Mouse (Mus musculus): ENCODE measurements around the gene Astn1. TPM values are rescaled to one million over a fixed set of nuclear protein-coding genes. Genes with fewer than 3 reads are reported as not detected.

The Astn1 gene
- polyA plus RNA-seq, 1 experiment from 2014 or later, result 38.4 TPM

- peak; percentile 63 for DNase-seq (ENCODE audit: low spot score)
- peak; percentile 79; the same call in 1 of the 2 replicates for ATAC-seq
Observed at GRCm38 (mm10) chr1:158400898-158401297, 38.8 kb downstream of the Astn1 start.

GRCm38 (mm10) chr1:158405899-158406769, 44.1 kb downstream of the Astn1 start:
- Histone ChIP-seq H3K9ac (ENCODE audit: low read length) (no peak overlapping the region), H3K4me2 (ENCODE audit: low read length) (no peak overlapping the region), H3K9me3 (replicated peaks; ENCODE audit: control insufficient read depth, low read length) (no peaks in the 10 kb centered on the region), H3K27me3 (replicated peaks; ENCODE audit: control insufficient read depth, insufficient read depth, low read length) (no peaks in the 10 kb centered on the region), H3K36me3 (ENCODE audit: control insufficient read depth, insufficient read depth, low read length) (no peaks in the 10 kb centered on the region), H3K4me1 (ENCODE audit: control insufficient read depth, insufficient read depth, low read length) (peaks cover 15% of the 10 kb centered on the region; the same call in 1 of the 2 replicates), H3K4me3 (ENCODE audit: low read depth, low read length) (no peak overlapping the region), H3K27ac (ENCODE audit: low read depth, low read length) (no peak overlapping the region)
- WGBS, result 51% methylated on average over 10 of the region's 10 CpGs
- no peak for DNase-seq (ENCODE audit: low spot score)
- ATAC-seq, result no peak

More at GRCm38 (mm10) chr1:158400898-158401297, 38.8 kb downstream of the Astn1 start:
- Histone ChIP-seq H3K9ac (ENCODE audit: low read length) (no peak overlapping the region), H3K36me3 (ENCODE audit: control insufficient read depth, insufficient read depth, low read length) (no peaks in the 10 kb centered on the region), H3K4me3 (ENCODE audit: low read depth, low read length) (no peak overlapping the region), H3K27me3 (replicated peaks; ENCODE audit: control insufficient read depth, insufficient read depth, low read length) (no peaks in the 10 kb centered on the region), H3K27ac (ENCODE audit: low read depth, low read length) (peak overlapping the region; percentile 3; the same call in 1 of the 2 replicates), H3K4me1 (ENCODE audit: control insufficient read depth, insufficient read depth, low read length) (peaks cover 7% of the 10 kb centered on the region; the same call in 1 of the 2 replicates), H3K4me2 (ENCODE audit: low read length) (no peak overlapping the region), H3K9me3 (replicated peaks; ENCODE audit: control insufficient read depth, low read length) (no peaks in the 10 kb centered on the region)
- 30% methylated on average over 2 of the region's 2 CpGs for WGBS

DNA sequence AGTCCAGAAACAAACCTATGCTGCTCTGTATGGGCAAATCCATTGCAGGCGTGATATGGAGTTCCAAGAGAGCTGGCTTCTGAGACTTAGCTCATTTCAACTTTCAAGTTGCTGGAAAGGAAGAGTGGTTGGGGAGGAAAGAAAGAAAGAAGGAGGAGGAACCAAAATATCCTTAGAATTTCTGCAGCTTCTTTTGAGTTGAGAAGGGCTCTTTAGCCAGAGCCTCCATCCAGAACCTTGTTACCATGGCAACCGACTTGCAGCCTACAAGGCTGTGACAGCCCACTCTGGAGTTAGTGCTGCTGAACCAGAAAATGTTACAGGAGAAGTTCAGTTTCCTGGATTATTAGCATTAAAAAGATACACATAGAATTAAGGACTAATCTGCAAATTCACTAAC, 46.1 kb downstream of the Astn1 start:
- Histone ChIP-seq H3K9ac (ENCODE audit: low read length) (no peak overlapping the region), H3K36me3 (ENCODE audit: control insufficient read depth, insufficient read depth, low read length) (no peaks in the 10 kb centered on the region), H3K27me3 (replicated peaks; ENCODE audit: control insufficient read depth, insufficient read depth, low read length) (no peaks in the 10 kb centered on the region), H3K9me3 (replicated peaks; ENCODE audit: control insufficient read depth, low read length) (no peaks in the 10 kb centered on the region), H3K4me2 (ENCODE audit: low read length) (no peak overlapping the region), H3K4me1 (ENCODE audit: control insufficient read depth, insufficient read depth, low read length) (peaks cover 17% of the 10 kb centered on the region; the same call in 1 of the 2 replicates), H3K27ac (ENCODE audit: low read depth, low read length) (no peak overlapping the region; the same call in 1 of the 2 replicates), H3K4me3 (ENCODE audit: low read depth, low read length) (no peak overlapping the region)
- ATAC-seq (peak; percentile 74), DNase-seq (ENCODE audit: low spot score) (peak; percentile 90)
- WGBS, result 66% methylated on average over 2 of the region's 2 CpGs

- Histone ChIP-seq H3K9me3 (replicated peaks; ENCODE audit: control insufficient read depth, low read length) (no peaks in the 10 kb centered on the region), H3K27ac (ENCODE audit: low read depth, low read length) (no peak overlapping the region)
- 78% methylated on average over 3 of the region's 3 CpGs for WGBS
Observed at GRCm38 (mm10) chr1:158411146-158411545, 49.1 kb downstream of the Astn1 start.

DNA sequence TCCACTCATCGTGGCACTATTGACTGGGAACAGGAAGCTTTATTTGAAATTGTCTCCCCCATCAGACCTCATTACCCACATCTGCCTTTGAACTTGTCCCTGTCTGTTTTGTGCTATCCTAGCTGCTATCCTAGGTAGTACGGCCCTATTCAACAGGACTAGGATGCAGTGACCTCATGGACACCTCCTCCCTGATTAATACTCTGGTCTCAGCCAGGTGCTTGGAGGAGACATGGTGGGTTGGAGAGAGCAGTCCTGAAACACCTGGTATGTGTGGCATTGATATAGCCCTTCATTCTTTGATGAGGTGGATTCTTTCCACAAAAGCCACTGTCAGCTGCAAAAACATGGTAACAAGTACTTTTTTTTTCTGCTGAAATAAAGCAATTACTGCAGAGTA, 52.1 kb downstream of the Astn1 start:
- Histone ChIP-seq H3K27ac (ENCODE audit: low read depth, low read length) (no peak overlapping the region), H3K4me1 (ENCODE audit: control insufficient read depth, insufficient read depth, low read length) (peaks cover 4% of the 10 kb centered on the region; the same call in 1 of the 2 replicates), H3K9me3 (replicated peaks; ENCODE audit: control insufficient read depth, low read length) (no peaks in the 10 kb centered on the region), H3K9ac (ENCODE audit: low read length) (no peak overlapping the region), H3K36me3 (ENCODE audit: control insufficient read depth, insufficient read depth, low read length) (no peaks in the 10 kb centered on the region), H3K4me3 (ENCODE audit: low read depth, low read length) (no peak overlapping the region), H3K4me2 (ENCODE audit: low read length) (no peak overlapping the region), H3K27me3 (replicated peaks; ENCODE audit: control insufficient read depth, insufficient read depth, low read length) (no peaks in the 10 kb centered on the region)
- 89% methylated on average over 2 of the region's 2 CpGs for whole genome bisulfite sequencing
- DNase-seq (ENCODE audit: low spot score), result no peak
- 0 out of 2 replicates have a peak, but pooled peaks have one; percentile 37 for ATAC-seq

More at GRCm38 (mm10) chr1:158411146-158411545, 49.1 kb downstream of the Astn1 start:
- no peak for ATAC-seq
- Histone ChIP-seq H3K4me2 (ENCODE audit: low read length) (no peak overlapping the region), H3K9ac (ENCODE audit: low read length) (no peak overlapping the region), H3K36me3 (ENCODE audit: control insufficient read depth, insufficient read depth, low read length) (no peaks in the 10 kb centered on the region), H3K27me3 (replicated peaks; ENCODE audit: control insufficient read depth, insufficient read depth, low read length) (no peaks in the 10 kb centered on the region), H3K4me1 (ENCODE audit: control insufficient read depth, insufficient read depth, low read length) (peaks cover 15% of the 10 kb centered on the region; the same call in 1 of the 2 replicates), H3K4me3 (ENCODE audit: low read depth, low read length) (no peak overlapping the region)
- DNase-seq (ENCODE audit: low spot score), result no peak

DNA sequence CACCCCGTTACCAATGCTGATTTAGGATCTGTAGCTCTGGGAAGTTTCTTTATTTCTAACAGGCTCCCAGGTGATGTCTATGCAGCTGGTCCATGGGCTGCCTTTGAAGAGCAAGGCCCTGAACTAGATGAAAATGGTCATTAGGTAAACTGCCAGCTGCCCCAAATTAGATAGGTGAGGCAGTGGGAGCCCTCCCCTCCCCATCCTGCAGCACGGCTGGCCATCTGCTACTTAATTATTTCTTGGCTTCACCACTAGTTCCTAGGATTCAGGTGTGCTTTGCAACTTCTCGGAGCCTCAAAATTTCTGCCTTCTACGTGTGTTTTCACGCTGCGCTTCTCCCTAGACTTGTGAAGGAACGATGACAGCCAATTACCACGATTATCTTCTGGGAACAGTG, 59.4 kb downstream of the Astn1 start:
- H3K36me3 ChIP-seq (ENCODE audit: control insufficient read depth, insufficient read depth, low read length), result no peaks in the 10 kb centered on the region
- no peak overlapping the region for H3K27ac ChIP-seq (ENCODE audit: low read depth, low read length)
- ATAC-seq (no peak), DNase-seq (ENCODE audit: low spot score) (no peak)
- no peaks in the 10 kb centered on the region for H3K4me1 ChIP-seq (ENCODE audit: control insufficient read depth, insufficient read depth, low read length)
- no peak overlapping the region for H3K4me2 ChIP-seq (ENCODE audit: low read length)
- H3K4me3 ChIP-seq (ENCODE audit: low read depth, low read length), result no peak overlapping the region
- H3K9ac ChIP-seq (ENCODE audit: low read length), result no peak overlapping the region
- H3K27me3 ChIP-seq (replicated peaks; ENCODE audit: control insufficient read depth, insufficient read depth, low read length), result no peaks in the 10 kb centered on the region
- WGBS, result 82% methylated on average over 8 of the region's 8 CpGs
- no peaks in the 10 kb centered on the region for H3K9me3 ChIP-seq (replicated peaks; ENCODE audit: control insufficient read depth, low read length)

DNA sequence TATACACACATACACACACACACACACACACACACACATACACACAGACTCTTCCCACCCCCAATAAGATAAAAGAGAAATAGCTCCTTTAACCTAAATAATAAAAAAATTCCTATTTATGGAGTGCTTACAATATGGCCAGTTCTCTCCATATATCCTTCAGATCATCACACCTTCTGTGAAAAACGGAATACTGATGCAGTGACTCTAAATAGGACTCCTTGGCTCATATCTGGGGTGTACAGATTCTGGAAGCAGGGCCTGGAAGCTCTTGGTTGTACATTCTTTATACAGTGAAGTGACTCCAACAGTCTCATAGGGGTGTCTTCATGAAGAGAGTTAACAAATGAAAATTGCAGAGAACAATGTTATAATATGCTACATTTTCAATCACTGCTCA, 60.7 kb downstream of the Astn1 start:
- Histone ChIP-seq H3K4me1 (ENCODE audit: control insufficient read depth, insufficient read depth, low read length) (no peaks in the 10 kb centered on the region), H3K9ac (ENCODE audit: low read length) (no peak overlapping the region), H3K36me3 (ENCODE audit: control insufficient read depth, insufficient read depth, low read length) (no peaks in the 10 kb centered on the region), H3K4me2 (ENCODE audit: low read length) (no peak overlapping the region), H3K4me3 (ENCODE audit: low read depth, low read length) (no peak overlapping the region), H3K27ac (ENCODE audit: low read depth, low read length) (no peak overlapping the region), H3K27me3 (replicated peaks; ENCODE audit: control insufficient read depth, insufficient read depth, low read length) (no peaks in the 10 kb centered on the region), H3K9me3 (replicated peaks; ENCODE audit: control insufficient read depth, low read length) (no peaks in the 10 kb centered on the region)
- no peak for ATAC-seq
- 87% methylated on average over 1 of the region's 1 CpGs for WGBS
- no peak for DNase-seq (ENCODE audit: low spot score)

DNA sequence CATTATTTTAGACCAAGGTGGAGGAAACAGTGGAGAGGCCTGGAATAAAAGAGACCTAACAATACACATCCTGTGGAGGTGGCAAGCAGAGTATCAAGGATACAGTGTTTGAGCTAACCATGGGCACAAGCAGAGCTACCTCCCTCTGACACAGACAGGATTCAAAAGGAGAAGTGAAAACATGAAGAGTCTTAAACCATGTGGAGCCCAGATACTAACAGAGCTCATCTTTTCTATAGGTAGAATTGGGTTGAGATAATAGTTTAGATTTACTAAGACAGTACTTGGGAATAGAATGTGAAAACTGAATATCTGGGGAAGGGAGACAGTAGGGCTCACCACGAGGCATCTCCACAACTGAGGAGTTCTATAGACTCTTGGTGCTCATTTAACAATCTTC, 84.0 kb downstream of the Astn1 start:
- no peaks in the 10 kb centered on the region for H3K36me3 ChIP-seq (ENCODE audit: control insufficient read depth, insufficient read depth, low read length)
- no peak overlapping the region for H3K9ac ChIP-seq (ENCODE audit: low read length)
- WGBS, result 76% methylated on average over 1 of the region's 1 CpGs
- no peak overlapping the region for H3K4me3 ChIP-seq (ENCODE audit: low read depth, low read length)
- no peak overlapping the region for H3K4me2 ChIP-seq (ENCODE audit: low read length)
- ATAC-seq (no peak), DNase-seq (ENCODE audit: low spot score) (no peak)
- no peaks in the 10 kb centered on the region for H3K27me3 ChIP-seq (replicated peaks; ENCODE audit: control insufficient read depth, insufficient read depth, low read length)
- no peak overlapping the region for H3K27ac ChIP-seq (ENCODE audit: low read depth, low read length)
- no peaks in the 10 kb centered on the region for H3K9me3 ChIP-seq (replicated peaks; ENCODE audit: control insufficient read depth, low read length)
- 0 out of 2 replicates have a peak, but pooled peaks cover 3% of the 10 kb centered on the region for H3K4me1 ChIP-seq (ENCODE audit: control insufficient read depth, insufficient read depth, low read length)

DNA sequence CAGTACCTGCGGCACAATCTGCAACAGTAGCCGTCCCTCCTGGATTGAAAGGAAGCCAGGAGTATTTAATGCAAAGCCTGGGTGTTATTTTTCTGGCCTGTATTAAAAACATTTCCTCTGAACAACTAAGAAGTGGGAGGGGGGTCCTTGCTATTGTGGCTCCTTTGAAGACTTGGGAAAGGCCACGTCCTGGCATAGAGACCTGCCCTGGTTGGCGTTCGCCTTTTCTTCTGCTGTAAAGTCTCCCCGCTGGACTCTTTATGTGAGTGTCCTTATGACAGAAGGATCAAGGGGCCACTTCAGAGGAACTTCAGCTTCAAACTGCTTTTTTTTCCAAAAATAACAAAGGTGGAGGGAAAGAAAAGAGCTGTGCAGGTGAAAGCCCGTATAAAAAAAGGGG, 85.9 kb downstream of the Astn1 start:
- no peak overlapping the region for H3K9ac ChIP-seq (ENCODE audit: low read length)
- H3K9me3 ChIP-seq (replicated peaks; ENCODE audit: control insufficient read depth, low read length), result no peaks in the 10 kb centered on the region
- no peak for ATAC-seq
- H3K27ac ChIP-seq (ENCODE audit: low read depth, low read length), result no peak overlapping the region
- H3K4me3 ChIP-seq (ENCODE audit: low read depth, low read length), result no peak overlapping the region
- no peaks in the 10 kb centered on the region for H3K27me3 ChIP-seq (replicated peaks; ENCODE audit: control insufficient read depth, insufficient read depth, low read length)
- DNase-seq (ENCODE audit: low spot score), result peak; percentile 29
- H3K36me3 ChIP-seq (ENCODE audit: control insufficient read depth, insufficient read depth, low read length), result no peaks in the 10 kb centered on the region
- 38% methylated on average over 7 of the region's 7 CpGs for WGBS
- H3K4me2 ChIP-seq (ENCODE audit: low read length), result no peak overlapping the region
- 0 out of 2 replicates have a peak, but pooled peaks cover 3% of the 10 kb centered on the region for H3K4me1 ChIP-seq (ENCODE audit: control insufficient read depth, insufficient read depth, low read length)
